Mouse (Mus musculus) megakaryocyte-erythroid progenitor cell, adult 5-6 weeks (primary cell): ENCODE results near the gene A630095N17Rik. TPM values are rescaled to one million over a fixed set of nuclear protein-coding genes. Genes with fewer than 3 reads are reported as not detected.
A peak's percentile ranks its signal among the peaks of the same experiment; 100 is the strongest.

ENCODE experiments used
- ATAC-seq: replicated peaks from 2 replicates; pipeline ENCODE4 v1.8.0; 2016; ENCODE audit warnings: mild to moderate bottlenecking, inconsistent platforms; ENCODE audit not compliant: severe bottlenecking, poor library complexity, low FRiP score, low TSS enrichment
- total RNA-seq, 2 experiments: library from RNA; stranded (forward) in 1 of 2; stranded (reverse) in 1 of 2; fragments of 200-1000, 215-1000 nt in 1 of 2; fragments of >200 nt in 1 of 2; fragmentation: Nextera tagmentation in 1 of 2; gene quantifications; 2 replicates each; pipeline ENCODE4 v1.2.3; 2014 to 2017

Gene A630095N17Rik
- total RNA-seq, 2 experiments from 2014 or later = not detected

DNA sequence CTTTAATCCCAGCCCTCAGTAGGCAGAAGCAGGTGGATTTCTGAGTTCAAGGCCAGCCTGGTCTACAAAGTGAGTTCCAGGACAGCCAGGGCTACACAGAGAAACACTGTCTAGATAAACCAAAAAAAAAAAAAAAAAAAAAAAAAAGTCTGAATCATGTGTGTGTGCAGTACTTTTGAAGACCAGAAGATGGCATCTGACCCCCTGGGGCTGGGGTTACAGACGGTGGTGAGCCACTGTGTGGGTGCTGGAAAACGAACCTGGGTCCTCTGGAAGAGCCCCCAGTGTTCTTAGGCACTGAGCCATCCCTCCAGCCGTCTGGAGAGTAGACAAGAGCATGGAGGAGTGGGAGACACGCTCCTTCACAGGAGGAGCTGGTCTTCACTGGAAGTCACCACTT is 49.7 kb downstream of the A630095N17Rik start:
- ATAC-seq = no peak

DNA sequence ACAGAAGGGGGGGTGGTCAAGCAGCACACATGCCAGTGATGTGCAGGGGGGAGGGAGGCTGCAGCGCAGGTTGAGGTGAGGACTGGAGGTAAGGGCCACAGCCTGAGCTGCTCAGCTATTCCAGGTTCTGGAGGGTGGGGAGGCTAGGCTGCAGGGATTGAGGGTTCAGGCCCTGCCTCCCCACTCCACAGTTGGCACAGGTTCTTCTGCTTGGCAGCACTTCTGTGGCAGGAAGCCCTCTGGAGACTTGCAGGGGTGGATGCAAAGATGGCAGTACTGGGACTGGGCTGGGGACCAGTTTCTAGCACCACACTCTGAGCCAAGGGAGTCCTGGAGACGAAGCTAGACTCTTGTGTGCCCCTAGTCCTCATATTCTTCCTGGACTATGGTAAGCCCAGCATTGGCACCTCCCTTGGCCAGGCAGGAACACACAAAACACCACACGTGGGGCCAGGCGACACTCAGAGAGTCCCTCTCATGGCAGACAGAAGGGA is 50.5 kb downstream of the A630095N17Rik start:
- ATAC-seq = no peak

- no peak for ATAC-seq
Observed at GRCm38 (mm10) chr1:75180741-75181140, 51.2 kb downstream of the A630095N17Rik start.

DNA sequence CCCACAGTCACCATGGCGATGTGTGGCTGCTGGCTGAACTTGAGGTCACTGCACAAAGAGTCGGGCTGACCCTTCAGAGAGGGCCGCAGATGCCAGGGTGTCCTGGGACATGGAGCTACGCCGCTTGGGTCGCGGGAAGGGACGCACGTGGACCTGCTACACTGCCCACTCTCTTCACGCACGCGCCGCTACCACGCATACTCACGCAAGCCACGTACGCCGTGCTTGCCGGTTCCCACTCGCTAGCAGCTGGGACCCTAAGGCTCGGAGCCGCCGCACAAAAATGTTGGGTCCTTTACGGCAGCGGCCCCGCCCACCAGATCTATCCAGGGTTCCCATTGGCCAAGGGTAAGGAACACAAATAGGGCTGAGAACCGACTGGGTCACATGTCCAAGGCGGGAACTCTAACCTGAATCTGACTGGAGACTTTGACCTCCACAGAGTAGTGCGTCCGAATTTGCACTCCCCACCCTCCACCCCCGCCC is 51.8 kb downstream of the A630095N17Rik start, which contains the start of gene Abcb6:
Gene Abcb6 (minus strand): TSS at position 288 of the 486 bp plus-strand sequence.
- ATAC-seq = peak; percentile 84

DNA sequence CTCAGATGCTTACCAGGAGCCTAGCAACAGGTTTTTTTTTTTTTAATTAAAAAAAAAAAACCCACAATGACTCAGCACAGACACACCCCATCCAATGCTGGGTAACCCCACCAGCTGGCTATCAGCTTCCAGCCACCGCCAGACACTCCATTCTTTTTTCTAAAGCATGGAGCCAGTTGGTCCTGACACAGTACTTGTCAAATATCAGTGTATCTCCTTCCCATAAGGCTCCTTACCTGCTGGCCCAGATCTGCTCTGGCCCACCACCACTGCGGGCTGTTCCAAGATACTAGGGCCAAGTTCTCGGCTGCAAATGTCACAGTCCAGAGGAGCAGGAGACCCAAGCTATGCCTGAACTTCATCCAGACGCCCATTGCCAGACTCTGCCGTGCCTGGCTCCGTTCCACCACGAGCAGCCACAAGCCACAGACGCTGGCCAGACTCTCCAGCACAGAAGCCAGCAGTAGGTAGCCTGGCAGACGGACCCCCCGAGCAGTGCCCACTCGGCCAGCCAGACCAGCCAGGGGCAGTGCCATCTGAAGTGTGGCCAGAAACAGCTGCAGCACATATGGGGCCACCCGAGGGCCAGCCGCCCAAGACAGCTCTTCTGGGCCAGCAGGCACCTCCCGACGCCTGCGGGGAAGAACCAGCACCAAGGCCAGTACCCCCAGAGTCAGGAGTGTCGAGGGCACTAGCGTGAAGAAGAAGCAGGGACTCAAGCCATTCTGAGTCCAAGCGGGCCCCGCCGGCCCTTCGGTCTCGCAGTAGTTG is 52.4 kb downstream of the A630095N17Rik start:
- peak; percentile 71 for ATAC-seq

Other genes with a start within 250 kb of the A630095N17Rik start
- gene Nhej1, start 106.9 kb downstream of the A630095N17Rik start, total RNA-seq (2014; fragmentation: Nextera tagmentation) = 6.0 and 9.2 TPM in 2 replicates
- 2.0 and 10.1 TPM in 2 replicates for gene Nhej1, start 106.9 kb downstream of the A630095N17Rik start, total RNA-seq (2017)
- gene Slc23a3, start 98.2 kb downstream of the A630095N17Rik start, total RNA-seq (2014; fragmentation: Nextera tagmentation) = not detected in 2 replicates
- gene Slc23a3, start 98.2 kb downstream of the A630095N17Rik start, total RNA-seq (2017) = not detected in 2 replicates
- 56.9 and 83.8 TPM in 2 replicates for gene Cnppd1, start 89.4 kb downstream of the A630095N17Rik start, total RNA-seq (2014; fragmentation: Nextera tagmentation)
- 51.8 and 81.7 TPM in 2 replicates for gene Cnppd1, start 89.4 kb downstream of the A630095N17Rik start, total RNA-seq (2017)
- 105 and 115 TPM in 2 replicates for gene Retreg2, start 89.3 kb downstream of the A630095N17Rik start, total RNA-seq (2014; fragmentation: Nextera tagmentation)
- 63.6 and 129 TPM in 2 replicates for gene Retreg2, start 89.3 kb downstream of the A630095N17Rik start, total RNA-seq (2017)
- 43.4 and 44.3 TPM in 2 replicates for gene Zfand2b, start 63.5 kb downstream of the A630095N17Rik start, total RNA-seq (2014; fragmentation: Nextera tagmentation)
- 33.4 and 48.9 TPM in 2 replicates for gene Zfand2b, start 63.5 kb downstream of the A630095N17Rik start, total RNA-seq (2017)
- 67.7 and 101 TPM in 2 replicates for gene Abcb6, start 51.7 kb downstream of the A630095N17Rik start, total RNA-seq (2014; fragmentation: Nextera tagmentation)
- gene Abcb6, start 51.7 kb downstream of the A630095N17Rik start, total RNA-seq (2017) = 22.2 and 75.6 TPM in 2 replicates
- gene Ankzf1, start 40.0 kb downstream of the A630095N17Rik start, total RNA-seq (2014; fragmentation: Nextera tagmentation) = 13.2 and 14.7 TPM in 2 replicates
- 16.9 and 24.1 TPM in 2 replicates for gene Ankzf1, start 40.0 kb downstream of the A630095N17Rik start, total RNA-seq (2017)
- gene Atg9a, start 39.9 kb downstream of the A630095N17Rik start, total RNA-seq (2014; fragmentation: Nextera tagmentation) = 25.4 and 25.5 TPM in 2 replicates
- gene Atg9a, start 39.9 kb downstream of the A630095N17Rik start, total RNA-seq (2017) = 4.8 and 8.0 TPM in 2 replicates
- gene Glb1l, start 21.3 kb downstream of the A630095N17Rik start, total RNA-seq (2014; fragmentation: Nextera tagmentation) = 20.0 and 24.2 TPM in 2 replicates
- 5.4 and 18.3 TPM in 2 replicates for gene Glb1l, start 21.3 kb downstream of the A630095N17Rik start, total RNA-seq (2017)
- 117 and 193 TPM in 2 replicates for gene Stk16, start 21.3 kb downstream of the A630095N17Rik start, total RNA-seq (2014; fragmentation: Nextera tagmentation)
- gene Stk16, start 21.3 kb downstream of the A630095N17Rik start, total RNA-seq (2017) = 88.3 and 103 TPM in 2 replicates
- 232 and 276 TPM in 2 replicates for gene Tuba4a, start 12.2 kb downstream of the A630095N17Rik start, total RNA-seq (2014; fragmentation: Nextera tagmentation)
- 137 and 146 TPM in 2 replicates for gene Tuba4a, start 12.2 kb downstream of the A630095N17Rik start, total RNA-seq (2017)
- gene Dnajb2, start 4.3 kb upstream of the A630095N17Rik start, total RNA-seq (2014; fragmentation: Nextera tagmentation) = 15.2 and 18.3 TPM in 2 replicates
- 14.2 and 21.7 TPM in 2 replicates for gene Dnajb2, start 4.3 kb upstream of the A630095N17Rik start, total RNA-seq (2017)
- 0.31 TPM in 1 of 2 replicates, not detected in the other for gene Ptprn, start 32.4 kb upstream of the A630095N17Rik start, total RNA-seq (2014; fragmentation: Nextera tagmentation)
- 0.08 TPM in 1 of 2 replicates, not detected in the other for gene Ptprn, start 32.4 kb upstream of the A630095N17Rik start, total RNA-seq (2017)
- not detected in 2 replicates for gene Resp18, start 46.3 kb upstream of the A630095N17Rik start, total RNA-seq (2014; fragmentation: Nextera tagmentation)
- gene Resp18, start 46.3 kb upstream of the A630095N17Rik start, total RNA-seq (2017) = not detected in 2 replicates
- 47.3 and 48.2 TPM in 2 replicates for gene Dnpep, start 85.9 kb upstream of the A630095N17Rik start, total RNA-seq (2014; fragmentation: Nextera tagmentation)
- gene Dnpep, start 85.9 kb upstream of the A630095N17Rik start, total RNA-seq (2017) = 45.3 and 50.8 TPM in 2 replicates
- gene Des, start 128.2 kb upstream of the A630095N17Rik start, total RNA-seq (2014; fragmentation: Nextera tagmentation) = not detected in 2 replicates
- not detected in 2 replicates for gene Des, start 128.2 kb upstream of the A630095N17Rik start, total RNA-seq (2017)
- gene Speg, start 143.2 kb upstream of the A630095N17Rik start, total RNA-seq (2014; fragmentation: Nextera tagmentation) = not detected in 2 replicates
- 0.19 TPM in 1 of 2 replicates, not detected in the other for gene Speg, start 143.2 kb upstream of the A630095N17Rik start, total RNA-seq (2017)
- 70.3 and 92.5 TPM in 2 replicates for gene Gmppa, start 203.8 kb upstream of the A630095N17Rik start, total RNA-seq (2014; fragmentation: Nextera tagmentation)
- gene Gmppa, start 203.8 kb upstream of the A630095N17Rik start, total RNA-seq (2017) = 35.0 and 52.6 TPM in 2 replicates
- not detected in 2 replicates for gene Asic4, start 218.3 kb upstream of the A630095N17Rik start, total RNA-seq (2014; fragmentation: Nextera tagmentation)
- not detected in 2 replicates for gene Asic4, start 218.3 kb upstream of the A630095N17Rik start, total RNA-seq (2017)
- 3.1 and 4.0 TPM in 2 replicates for gene Chpf, start 247.2 kb upstream of the A630095N17Rik start, total RNA-seq (2014; fragmentation: Nextera tagmentation)
- 0.15 and 1.2 TPM in 2 replicates for gene Chpf, start 247.2 kb upstream of the A630095N17Rik start, total RNA-seq (2017)
- 0.49 TPM in 1 of 2 replicates, not detected in the other for gene Tmem198, start 247.4 kb upstream of the A630095N17Rik start, total RNA-seq (2014; fragmentation: Nextera tagmentation)
- not detected in 2 replicates for gene Tmem198, start 247.4 kb upstream of the A630095N17Rik start, total RNA-seq (2017)